In genomic region chr16:5766771-5767421, GRCm38 (mm10) we compare ENCODE assay signal across 14 mouse cellular contexts.
DNase-seq lines count a peak whose midpoint lies in the region; ATAC-seq lines count a peak whose summit lies in the region.
"Had no signal": no experiment of that assay in that cellular context is flagged by ENCODE, and none has a peak within 500 bp of the region (broad histone marks: within the 10 kb centered on the region; RNA-seq: fewer than 3 reads in every experiment).

No protein-coding gene starts in this region.

- H3K9ac ChIP-seq in neural tube, embryonic 14.5 days (replicated peaks; ENCODE audit: low read depth, low read length) = no peak overlapping the region
- H3K9ac ChIP-seq: embryonic facial prominence, embryonic 12.5 days; liver, embryonic 13.5 days had no signal

- H3K27ac ChIP-seq in neural tube, embryonic 14.5 days (ENCODE audit: low read depth, low read length) = peak overlapping the region; percentile 68
- H3K27ac ChIP-seq: embryonic facial prominence, embryonic 12.5 days; liver, embryonic 13.5 days had no signal

- H3K27me3 ChIP-seq in neural tube, embryonic 14.5 days (ENCODE audit: control insufficient read depth, insufficient read depth, low read length) = no peaks in the 10 kb centered on the region
- H3K27me3 ChIP-seq: embryonic facial prominence, embryonic 12.5 days; liver, embryonic 13.5 days had no signal

- no peaks in the 10 kb centered on the region for H3K9me3 ChIP-seq in neural tube, embryonic 14.5 days (ENCODE audit: control insufficient read depth, low read length)
- H3K9me3 ChIP-seq: embryonic facial prominence, embryonic 12.5 days; liver, embryonic 13.5 days had no signal

- no peak overlapping the region for H3K4me3 ChIP-seq in neural tube, embryonic 14.5 days (ENCODE audit: low read depth, low read length)
- H3K4me3 ChIP-seq: embryonic facial prominence, embryonic 12.5 days; liver, embryonic 13.5 days had no signal

- 0 out of 2 replicates have a peak, but pooled peaks cover 3% of the 10 kb centered on the region for H3K4me1 ChIP-seq in neural tube, embryonic 14.5 days (ENCODE audit: control insufficient read depth, insufficient read depth, low read length)
- H3K4me1 ChIP-seq: embryonic facial prominence, embryonic 12.5 days; liver, embryonic 13.5 days had no signal

- peak; percentile 30 to 51 for DNase-seq in frontal cortex, postnatal 10 days (ENCODE audit: low spot score in 2 of 2)
- DNase-seq in frontal cortex, postnatal 25 days (ENCODE audit: low spot score in 2 of 2) = no peak
- DNase-seq in brain, embryonic 18.5 days (ENCODE audit: low read depth, low spot score) = peak; percentile 83
- peak; percentile 75 for DNase-seq in layer of hippocampus, adult 8-10 months (ENCODE audit: low spot score in 2 of 2)
- DNase-seq in cerebellum, postnatal 25 days = no peak
- DNase-seq in yolk sac, embryonic 10.5 days (ENCODE audit: low spot score) = no peak
- no peak for DNase-seq in lung, postnatal 10 days
- DNase-seq: B cell, adult 2 months; cerebellum, adult 8-10 months; liver, embryonic 13.5 days; lung, postnatal 36 days had no signal

- ATAC-seq in neural tube, embryonic 14.5 days (ENCODE audit: low read depth) = peak; percentile 81
- ATAC-seq: intestine, embryonic 16.5 days had no signal

- H3K36me3 ChIP-seq in neural tube, embryonic 14.5 days (ENCODE audit: control insufficient read depth, insufficient read depth, low read length) = no peaks in the 10 kb centered on the region
- H3K36me3 ChIP-seq: embryonic facial prominence, embryonic 12.5 days; liver, embryonic 13.5 days had no signal

- H3K4me2 ChIP-seq in neural tube, embryonic 14.5 days (ENCODE audit: low read depth, low read length) = no peak overlapping the region
- H3K4me2 ChIP-seq: embryonic facial prominence, embryonic 12.5 days; liver, embryonic 13.5 days had no signal

- 37% methylated on average over 19 of the region's 19 CpGs for WGBS in neural tube, embryonic 14.5 days

Comparison
In these comparisons a context has a peak if more than half of its experiments do, and no peak if none do; other contexts are left out.
1. DNase-seq: peak in frontal cortex, postnatal 10 days (2 of 2), brain, embryonic 18.5 days (single experiment) and layer of hippocampus, adult 8-10 months (2 of 2); none in frontal cortex, postnatal 25 days (0 of 2), cerebellum, postnatal 25 days (0 of 2), yolk sac, embryonic 10.5 days (single experiment) and lung, postnatal 10 days (single experiment).